Mouse (Mus musculus) adrenal gland, adult 10 weeks (tissue): Measurements from ENCODE around the gene Pkn3. TPM values are rescaled to one million over a fixed set of nuclear protein-coding genes. Genes with fewer than 3 reads are reported as not detected.

ENCODE experiments used
- polyA plus RNA-seq: library from polyadenylated mRNA; stranded (reverse); fragments of 350-450 nt; fragmentation: Illumina TruSeq; extraction: RNeasy Lipid Tissue Mini Kit (QIAGEN cat#74804); gene quantifications from one replicate; pipeline ENCODE4 v1.2.3, GENCODE M21; 2014; ENCODE audit warnings: low read depth, low replicate concordance

The Pkn3 gene
- polyA plus RNA-seq = 0.17 TPM

GRCm38 (mm10) chr2:30077502-30078348 lies at the start of gene Pkn3:
Gene Pkn3 (plus strand): TSS chr2:30077684.

GRCm38 (mm10) chr2:30048699-30049388 lies 28.6 kb upstream of the Pkn3 start, which contains the start of gene Wdr34:
Gene Wdr34 (minus strand): TSS chr2:30048881.

GRCm38 (mm10) chr2:30057223-30057904 lies 20.1 kb upstream of the Pkn3 start, which contains the start of gene Set:
Gene Set (plus strand): TSS chr2:30057378.

GRCm38 (mm10) chr2:30093471-30094207 lies 16.2 kb downstream of the Pkn3 start, which contains the start of gene Zdhhc12:
Gene Zdhhc12 (minus strand): TSS chr2:30093648.

GRCm38 (mm10) chr2:30124472-30125274 lies 47.2 kb downstream of the Pkn3 start, which contains the start of gene Zer1:
Gene Zer1 (minus strand): TSS chr2:30124585.

GRCm38 (mm10) chr2:30133613-30134377 lies 56.3 kb downstream of the Pkn3 start, which contains the start of gene Tbc1d13:
Gene Tbc1d13 (plus strand): TSS chr2:30133746.

Other genes starting within 250 kb of the Pkn3 start
- 1.7 TPM for gene Cercam, start 208.5 kb upstream of the Pkn3 start, polyA plus RNA-seq
- gene Odf2, start 188.5 kb upstream of the Pkn3 start, polyA plus RNA-seq = 7.6 TPM
- 12.3 TPM for gene Gle1, start 142.3 kb upstream of the Pkn3 start, polyA plus RNA-seq
- gene Sptan1, start 112.1 kb upstream of the Pkn3 start, polyA plus RNA-seq = 42.3 TPM
- 0.41 TPM for gene Wdr34, start 28.8 kb upstream of the Pkn3 start, polyA plus RNA-seq
- 563 TPM for gene Set, start 20.3 kb upstream of the Pkn3 start, polyA plus RNA-seq
- 3.4 TPM for gene Zdhhc12, start 16.0 kb downstream of the Pkn3 start, polyA plus RNA-seq
- 2.3 TPM for gene Zer1, start 46.9 kb downstream of the Pkn3 start, polyA plus RNA-seq
- gene Tbc1d13, start 56.1 kb downstream of the Pkn3 start, polyA plus RNA-seq = 14.1 TPM
- not detected for gene Endog, start 93.8 kb downstream of the Pkn3 start, polyA plus RNA-seq
- 1.9 TPM for gene Spout1, start 100.8 kb downstream of the Pkn3 start, polyA plus RNA-seq
- 0.47 TPM for gene Kyat1, start 128.2 kb downstream of the Pkn3 start, polyA plus RNA-seq
- gene Lrrc8a, start 160.0 kb downstream of the Pkn3 start, polyA plus RNA-seq = 3.6 TPM
- gene Gm28035, start 162.9 kb downstream of the Pkn3 start, polyA plus RNA-seq = not detected
- gene Phyhd1, start 188.5 kb downstream of the Pkn3 start, polyA plus RNA-seq = 1.8 TPM
- gene Gm28038, start 203.4 kb downstream of the Pkn3 start, polyA plus RNA-seq = not detected
- gene Dolk, start 208.7 kb downstream of the Pkn3 start, polyA plus RNA-seq = 11.3 TPM
- gene Nup188, start 208.7 kb downstream of the Pkn3 start, polyA plus RNA-seq = 15.6 TPM